Mouse (Mus musculus) left cerebral cortex, postnatal 4 days (tissue): ENCODE data around the gene Arfgap3. TPM values are rescaled to one million over a fixed set of nuclear protein-coding genes. Genes with fewer than 3 reads are reported as not detected.
"Not testable (repeated sequence)": the region's sequence is repeated elsewhere in the genome, so short reads cannot be mapped to it uniquely, and the experiment has no call there.

Source experiments
- DNase-seq: peaks from one replicate; pipeline ENCODE4 v3.0.0-alpha.2; 2022
- intact Hi-C: fragments of 180-260 bp; cut with DNase I; formaldehyde crosslinking; loops from one replicate; pipeline ENCODE4 v1.15.1; 2025
- total RNA-seq, 2 experiments: library from RNA; stranded (reverse); gene quantifications; 2 replicates each; pipeline ENCODE4 v1.2.3; 2021

Arfgap3 gene
- total RNA-seq, result 10 to 100 TPM; 27.9 to 30.2 TPM

- intact Hi-C loops, result no loop called here
- peak; percentile 97 for DNase-seq
Measured at GRCm38 (mm10) chr15:83349954-83350711, at the start of gene Arfgap3. Gene Arfgap3 (minus strand): TSS chr15:83350247.

- intact Hi-C loops, result no loop called here
- no peak for DNase-seq
Measured at GRCm38 (mm10) chr15:83392722-83393121, 42.7 kb upstream of the Arfgap3 start.

- no peak for DNase-seq
- intact Hi-C loops, result no loop called here
Measured at GRCm38 (mm10) chr15:83387911-83388310, 37.9 kb upstream of the Arfgap3 start.

- DNase-seq, result no peak
- intact Hi-C loops, result no loop called here
Measured at GRCm38 (mm10) chr15:83383633-83384032, 33.6 kb upstream of the Arfgap3 start.

GRCm38 (mm10) chr15:83383136-83383535 lies 33.1 kb upstream of the Arfgap3 start:
- intact Hi-C loops, result no loop called here

GRCm38 (mm10) chr15:83382467-83382866 lies 32.4 kb upstream of the Arfgap3 start:
- intact Hi-C loops, result no loop called here
- no peak for DNase-seq

More at GRCm38 (mm10) chr15:83383136-83383535, 33.1 kb upstream of the Arfgap3 start:
- DNase-seq, result no peak

GRCm38 (mm10) chr15:83377153-83377552 lies 27.1 kb upstream of the Arfgap3 start:
- no peak for DNase-seq
- intact Hi-C loops, result no loop called here

- intact Hi-C loops, result no loop called here
- peak; percentile 66 for DNase-seq
Measured at GRCm38 (mm10) chr15:83375136-83375535, 25.1 kb upstream of the Arfgap3 start.

- intact Hi-C loops, result no loop called here
- DNase-seq, result no peak
Measured at GRCm38 (mm10) chr15:83374076-83374475, 24.0 kb upstream of the Arfgap3 start.

- intact Hi-C loops, result not testable (repeated sequence)
Measured at GRCm38 (mm10) chr15:83368702-83369101, 18.7 kb upstream of the Arfgap3 start.

GRCm38 (mm10) chr15:83368261-83368660 lies 18.2 kb upstream of the Arfgap3 start:
- intact Hi-C loops, result no loop called here
- no peak for DNase-seq

More at GRCm38 (mm10) chr15:83368702-83369101, 18.7 kb upstream of the Arfgap3 start:
- DNase-seq, result not testable (repeated sequence)

- intact Hi-C loops, result no loop called here
Measured at GRCm38 (mm10) chr15:83366933-83367552, 17.0 kb upstream of the Arfgap3 start.

GRCm38 (mm10) chr15:83365697-83366096 lies 15.7 kb upstream of the Arfgap3 start:
- intact Hi-C loops, result no loop called here
- DNase-seq, result no peak

More at GRCm38 (mm10) chr15:83366933-83367552, 17.0 kb upstream of the Arfgap3 start:
- peak; percentile 73 for DNase-seq

- no peak for DNase-seq
- intact Hi-C loops, result no loop called here
Measured at GRCm38 (mm10) chr15:83364194-83364593, 14.1 kb upstream of the Arfgap3 start.

GRCm38 (mm10) chr15:83362813-83363212 lies 12.8 kb upstream of the Arfgap3 start:
- intact Hi-C loops, result not testable (repeated sequence)

GRCm38 (mm10) chr15:83360899-83361298 lies 10.9 kb upstream of the Arfgap3 start:
- intact Hi-C loops, DNase-seq: not testable (repeated sequence)

More at GRCm38 (mm10) chr15:83362813-83363212, 12.8 kb upstream of the Arfgap3 start:
- DNase-seq, result not testable (repeated sequence)

GRCm38 (mm10) chr15:83360140-83360539 lies 10.1 kb upstream of the Arfgap3 start:
- no peak for DNase-seq
- intact Hi-C loops, result no loop called here

GRCm38 (mm10) chr15:83358476-83358875 lies 8.4 kb upstream of the Arfgap3 start:
- intact Hi-C loops, result no loop called here
- DNase-seq, result no peak

GRCm38 (mm10) chr15:83351546-83351945 lies 1.5 kb upstream of the Arfgap3 start:
- no peak for DNase-seq
- intact Hi-C loops, result no loop called here

GRCm38 (mm10) chr15:83350859-83351258 lies 812 bp upstream of the Arfgap3 start:
- intact Hi-C loops, result no loop called here

GRCm38 (mm10) chr15:83349225-83349953 lies 658 bp downstream of the Arfgap3 start:
- DNase-seq, result no peak
- intact Hi-C loops, result no loop called here

More at GRCm38 (mm10) chr15:83350859-83351258, 812 bp upstream of the Arfgap3 start:
- DNase-seq, result no peak
